Mouse (Mus musculus): Measurements from ENCODE around the gene Jag1.

Gene Jag1

DNA sequence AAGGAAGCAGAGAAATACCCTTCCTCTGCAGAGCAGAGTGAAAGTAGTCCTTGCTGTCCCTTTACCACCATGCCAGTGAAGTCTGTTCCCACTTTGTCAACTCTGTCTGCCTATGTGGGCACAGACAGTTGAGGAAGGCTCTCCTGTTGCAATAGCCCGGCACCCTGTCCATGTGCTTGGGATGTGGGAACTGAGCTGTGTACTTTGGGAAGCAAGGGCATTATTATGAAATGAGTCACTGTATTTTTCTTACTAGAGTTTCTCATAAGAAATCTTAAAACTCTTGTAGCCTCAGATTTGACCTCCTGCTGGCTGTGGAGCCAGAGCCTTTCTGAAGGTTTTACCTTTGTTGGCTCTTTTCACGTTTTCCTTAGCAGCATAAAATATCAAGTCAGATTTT, 67.1 kb downstream of the Jag1 start:
- DNase-seq = no peak

DNA sequence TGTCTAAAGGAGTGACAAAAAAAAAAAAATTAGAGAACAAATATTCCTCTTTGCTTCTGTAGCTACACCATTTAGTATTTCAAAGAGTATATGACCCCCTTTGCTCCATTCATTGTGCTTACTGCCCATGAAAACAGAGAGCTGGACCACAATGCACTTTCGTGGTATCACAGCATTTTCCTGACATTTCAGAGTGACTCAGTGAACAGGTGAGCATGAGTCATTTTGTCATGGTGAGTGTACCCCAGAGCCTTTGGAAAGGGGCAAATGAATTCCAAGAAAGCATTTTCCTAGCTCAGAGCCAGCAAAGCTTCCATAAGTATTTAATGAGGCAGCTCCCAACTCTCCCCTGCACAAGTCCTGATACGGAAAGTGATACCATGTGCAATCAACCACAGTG, 72.3 kb downstream of the Jag1 start:
- no peak for DNase-seq

Data from thymus, postnatal 36 days (tissue).